Mouse (Mus musculus) forebrain, embryonic 11.5 days (tissue): ENCODE measurements around the gene Obp2b. TPM values are rescaled to one million over a fixed set of nuclear protein-coding genes. Genes with fewer than 3 reads are reported as not detected.

Experiments
- ATAC-seq: fragments of 200-750 bp; cut with Nextera tagmentation; replicated peaks from 2 replicates; pipeline ENCODE4 v1.8.0; 2017; ENCODE audit warnings: moderate TSS enrichment; ENCODE audit not compliant: low FRiP score
- DNase-seq: peaks from one replicate; pipeline ENCODE4 v3.0.0-alpha.2; 2017; ENCODE audit warnings: low spot score
- H3K27ac ChIP-seq: fragments of 300-500 bp; sonication (generic); 2 replicates; pipeline ENCODE4 v1.5.1; 2014; ENCODE audit warnings: low read depth, low read length
- H3K27me3 ChIP-seq: fragments of 300-500 bp; sonication (generic); 2 replicates; pipeline ENCODE4 v1.6.1; 2014; ENCODE audit warnings: mild to moderate bottlenecking, low read length, mixed read lengths; ENCODE audit not compliant: control insufficient read depth, insufficient read depth
- H3K36me3 ChIP-seq: fragments of 300-500 bp; sonication (generic); 2 replicates; pipeline ENCODE4 v1.6.1; 2014; ENCODE audit warnings: mild to moderate bottlenecking, low read length, moderate library complexity, mixed read lengths; ENCODE audit not compliant: control insufficient read depth, insufficient read depth
- H3K4me1 ChIP-seq: fragments of 300-500 bp; sonication (generic); replicated peaks from 2 replicates; pipeline ENCODE4 v1.6.1; 2014; ENCODE audit warnings: low read length, mixed read lengths; ENCODE audit not compliant: control insufficient read depth, insufficient read depth
- H3K4me2 ChIP-seq: fragments of 300-500 bp; sonication (generic); 2 replicates; pipeline ENCODE4 v1.6.1; 2014; ENCODE audit warnings: low read depth, mild to moderate bottlenecking, low read length, moderate library complexity, mixed read lengths; ENCODE audit not compliant: severe bottlenecking
- H3K4me3 ChIP-seq: fragments of 300-500 bp; sonication (generic); 2 replicates; pipeline ENCODE4 v1.5.1; 2014; ENCODE audit warnings: low read depth, low read length
- H3K9ac ChIP-seq: fragments of 300-500 bp; sonication (generic); 2 replicates; pipeline ENCODE4 v1.6.1; 2014; ENCODE audit warnings: low read length
- H3K9me3 ChIP-seq: fragments of 300-500 bp; sonication (generic); 2 replicates; pipeline ENCODE4 v1.6.1; 2016; ENCODE audit warnings: low read length, mixed read lengths; ENCODE audit not compliant: control insufficient read depth
- WGBS: fragments of 180-500 bp; shearing (Covaris S2); extraction: QIAGEN DNeasy Blood & Tissue Kit; methylation state at CpG from one replicate; pipeline ENCODE4 v1.1.7; 2014; 5-methylcytosine and 5-hydroxymethylcytosine counted together
- polyA plus RNA-seq: library from polyadenylated mRNA; unstranded; fragments of >200 nt; fragmentation: Nextera tagmentation; extraction: Ambion mirVana; gene quantifications from 2 replicates; pipeline ENCODE4 v1.2.1, GENCODE M21; 2014

Obp2b gene
- polyA plus RNA-seq, 1 experiment from 2014 or later: not detected

GRCm38 (mm10) chr2:25767764-25768163 is 31.0 kb downstream of the Obp2b start:
- 87% methylated on average over 4 of the region's 4 CpGs for WGBS
- H3K4me2 ChIP-seq: no peak overlapping the region
- H3K27ac ChIP-seq: no peak overlapping the region
- no peak for DNase-seq
- no peak overlapping the region for H3K4me3 ChIP-seq
- no peaks in the 10 kb centered on the region for H3K4me1 ChIP-seq
- no peak for ATAC-seq
- no peaks in the 10 kb centered on the region for H3K27me3 ChIP-seq
- H3K36me3 ChIP-seq: no peaks in the 10 kb centered on the region
- no peak overlapping the region for H3K9ac ChIP-seq
- H3K9me3 ChIP-seq: no peaks in the 10 kb centered on the region

GRCm38 (mm10) chr2:25773507-25773906 is 36.7 kb downstream of the Obp2b start:
- ATAC-seq (no peak), DNase-seq (no peak)
- no peak overlapping the region for H3K4me3 ChIP-seq
- H3K36me3 ChIP-seq: no peaks in the 10 kb centered on the region
- H3K9me3 ChIP-seq: no peaks in the 10 kb centered on the region
- no peak overlapping the region for H3K27ac ChIP-seq
- 95% methylated on average over 2 of the region's 2 CpGs for WGBS
- H3K4me1 ChIP-seq: no peaks in the 10 kb centered on the region
- H3K27me3 ChIP-seq: no peaks in the 10 kb centered on the region
- no peak overlapping the region for H3K9ac ChIP-seq
- H3K4me2 ChIP-seq: no peak overlapping the region

- ATAC-seq (no peak), DNase-seq (no peak)
- Histone ChIP-seq H3K27ac (no peak overlapping the region), H3K4me3 (no peak overlapping the region), H3K36me3 (no peaks in the 10 kb centered on the region), H3K27me3 (no peaks in the 10 kb centered on the region), H3K9ac (no peak overlapping the region), H3K4me1 (no peaks in the 10 kb centered on the region), H3K4me2 (no peak overlapping the region), H3K9me3 (no peaks in the 10 kb centered on the region)
- WGBS: 81% methylated on average over 2 of the region's 2 CpGs
Measured at GRCm38 (mm10) chr2:25774640-25775039, 37.8 kb downstream of the Obp2b start.

- ATAC-seq (no peak), DNase-seq (no peak)
- Histone ChIP-seq H3K9me3 (no peaks in the 10 kb centered on the region), H3K27me3 (no peaks in the 10 kb centered on the region), H3K4me1 (no peaks in the 10 kb centered on the region), H3K4me2 (no peak overlapping the region), H3K36me3 (no peaks in the 10 kb centered on the region), H3K9ac (no peak overlapping the region), H3K27ac (no peak overlapping the region), H3K4me3 (no peak overlapping the region)
- WGBS: 62% methylated on average over 3 of the region's 3 CpGs
Measured at GRCm38 (mm10) chr2:25775991-25776390, 39.2 kb downstream of the Obp2b start.

- no peak within 1 kb of the TSS for H3K9ac ChIP-seq
- no peak within 1 kb of the TSS for H3K27ac ChIP-seq
- no peaks in the 10 kb centered on the region for H3K4me1 ChIP-seq
- no peak for ATAC-seq
- no peak within 1 kb of the TSS for H3K4me3 ChIP-seq
- no peak for DNase-seq
- no peaks in the 10 kb centered on the region for H3K27me3 ChIP-seq
- WGBS: 96% methylated on average over 1 of the region's 1 CpGs
- no peaks in the 10 kb centered on the region for H3K9me3 ChIP-seq
- H3K36me3 ChIP-seq: no peaks in the 10 kb centered on the region
- no peak within 1 kb of the TSS for H3K4me2 ChIP-seq
Measured at GRCm38 (mm10) chr2:25776717-25777116, 39.9 kb downstream of the Obp2b start, which contains the start of gene Lcn11. Gene Lcn11, plus strand, starts transcription at chr2:25777017.

GRCm38 (mm10) chr2:25779076-25779475 is 42.3 kb downstream of the Obp2b start:
- Histone ChIP-seq H3K9ac (no peak overlapping the region), H3K9me3 (no peaks in the 10 kb centered on the region), H3K4me2 (no peak overlapping the region), H3K36me3 (no peaks in the 10 kb centered on the region), H3K27me3 (no peaks in the 10 kb centered on the region), H3K27ac (no peak overlapping the region), H3K4me3 (no peak overlapping the region), H3K4me1 (no peaks in the 10 kb centered on the region)
- no peak for DNase-seq
- WGBS: 91% methylated on average over 9 of the region's 9 CpGs
- ATAC-seq: no peak

- no peak overlapping the region for H3K4me3 ChIP-seq
- H3K9me3 ChIP-seq: no peaks in the 10 kb centered on the region
- H3K27ac ChIP-seq: no peak overlapping the region
- no peak overlapping the region for H3K9ac ChIP-seq
- 72% methylated on average over 4 of the region's 4 CpGs for WGBS
- no peak overlapping the region for H3K4me2 ChIP-seq
- no peak for ATAC-seq
- DNase-seq: no peak
- no peaks in the 10 kb centered on the region for H3K4me1 ChIP-seq
- no peaks in the 10 kb centered on the region for H3K36me3 ChIP-seq
- no peaks in the 10 kb centered on the region for H3K27me3 ChIP-seq
Measured at GRCm38 (mm10) chr2:25780921-25781320, 44.1 kb downstream of the Obp2b start.

GRCm38 (mm10) chr2:25781957-25782356 is 45.1 kb downstream of the Obp2b start, which contains the start of gene Gm13539:
Gene Gm13539, plus strand, starts transcription at chr2:25782257.
- Histone ChIP-seq H3K27ac (no peak within 1 kb of the TSS), H3K9me3 (no peaks in the 10 kb centered on the region), H3K4me1 (no peaks in the 10 kb centered on the region), H3K9ac (no peak within 1 kb of the TSS), H3K4me3 (no peak within 1 kb of the TSS), H3K36me3 (no peaks in the 10 kb centered on the region), H3K4me2 (no peak within 1 kb of the TSS), H3K27me3 (no peaks in the 10 kb centered on the region)
- 88% methylated on average over 3 of the region's 3 CpGs for WGBS
- ATAC-seq (no peak), DNase-seq (no peak)

- H3K4me1 ChIP-seq: no peaks in the 10 kb centered on the region
- no peaks in the 10 kb centered on the region for H3K36me3 ChIP-seq
- 83% methylated on average over 5 of the region's 5 CpGs for WGBS
- no peak overlapping the region for H3K27ac ChIP-seq
- H3K4me2 ChIP-seq: no peak overlapping the region
- no peak for DNase-seq
- ATAC-seq: no peak
- H3K4me3 ChIP-seq: no peak overlapping the region
- H3K9ac ChIP-seq: no peak overlapping the region
- no peaks in the 10 kb centered on the region for H3K27me3 ChIP-seq
- no peaks in the 10 kb centered on the region for H3K9me3 ChIP-seq
Measured at GRCm38 (mm10) chr2:25785573-25786322, 48.9 kb downstream of the Obp2b start.
